Mouse (Mus musculus) embryonic fibroblast, embryonic 13.5 days (primary cell): ENCODE results near the gene Aqp11.

Source experiments
- CTCF ChIP-seq: IDR thresholded peaks from 2 replicates; pipeline ENCODE4 v1.5.1; 2011; ENCODE audit warnings: mild to moderate bottlenecking, control low read depth, low read length, moderate library complexity, borderline replicate concordance; ENCODE audit not compliant: insufficient read depth
- POLR2A ChIP-seq: IDR thresholded peaks from 2 replicates; pipeline ENCODE4 v1.6.1; 2011; ENCODE audit warnings: low read depth, mild to moderate bottlenecking, control low read depth, low read length, moderate library complexity

DNA sequence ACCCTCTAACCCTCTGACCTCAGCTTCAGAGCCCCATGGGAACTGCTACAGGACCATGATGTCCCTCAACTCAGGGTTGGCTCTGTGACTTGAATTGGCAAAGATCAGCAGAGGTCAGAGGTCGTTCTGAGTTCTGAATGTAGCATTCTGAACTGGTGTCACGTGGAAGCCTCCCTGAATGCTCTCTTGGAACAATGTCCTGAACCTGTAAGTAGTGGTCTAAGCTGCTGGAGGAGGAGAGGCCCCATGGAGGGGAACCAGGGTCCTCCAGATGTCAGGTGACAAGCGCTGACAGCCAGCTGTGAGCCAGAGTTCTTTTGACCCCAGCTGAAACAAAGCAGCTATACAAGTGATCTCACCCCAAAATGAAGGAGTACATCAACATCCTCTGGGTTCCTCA, 7.7 kb downstream of the Aqp11 start:
- TF ChIP-seq POLR2A: no peak
- no peak for TF ChIP-seq CTCF
